Mouse (Mus musculus): ENCODE measurements at regions not wholly inside any gene's neighbourhood (a gene's known extent, or its start where the extent isn't known, plus 50 kb on each side); places are given as distances from the start of the nearest gene placed in this dataset.

DNA sequence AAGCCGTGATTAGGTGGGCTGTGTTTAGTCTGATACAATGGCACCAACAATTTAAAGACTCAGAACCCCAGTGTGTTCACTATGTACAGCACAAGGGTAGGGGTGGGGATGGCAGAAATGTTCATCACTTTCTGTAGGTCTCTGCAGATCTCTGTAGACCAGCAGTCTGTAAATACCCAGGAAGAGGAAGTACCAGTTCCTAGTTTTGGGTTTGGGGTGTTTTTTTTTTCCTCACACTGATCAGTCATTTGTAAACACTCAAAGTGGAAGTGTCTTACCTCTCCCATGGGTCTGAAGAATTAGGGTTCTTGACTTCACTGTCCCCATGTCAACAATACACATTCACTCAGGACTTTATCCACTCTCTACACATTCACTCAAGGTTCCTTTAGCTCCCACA lies 75.5 kb upstream of the Acsl1 start:
- no peak for TF ChIP-seq TCF12 (IDR thresholded peaks at IDR 0.05; ENCODE audit: low read depth, low read length)
- TF ChIP-seq ZMIZ1 (IDR thresholded peaks at IDR 0.05; ENCODE audit: low read depth, low read length): no peak
- TF ChIP-seq POLR2A (IDR thresholded peaks at IDR 0.05; ENCODE audit: control insufficient read depth in 1 of 2, insufficient read depth in 1 of 2, low read depth in 1 of 2, low read length in 2 of 2, poor library complexity in 1 of 2): no peak
- TF ChIP-seq EP300 (IDR thresholded peaks at IDR 0.05; ENCODE audit: low read depth in 1 of 2, low read length in 2 of 2): peak in 1 of 2 experiments; percentile 21; a peak in 1 of 4 replicates
- no peak for TF ChIP-seq MAFK (IDR thresholded peaks at IDR 0.05; ENCODE audit: borderline replicate concordance, low read depth, low read length)
- TF ChIP-seq CTCF (IDR thresholded peaks at IDR 0.05 in 2 of 3, conservative IDR thresholded peaks at IDR 0.05 in 1 of 3; ENCODE audit: control insufficient read depth in 1 of 3, insufficient read depth in 1 of 3, low read depth in 2 of 3, low read length in 3 of 3, poor library complexity in 1 of 3, severe bottlenecking in 1 of 3): no peak
- TF ChIP-seq UBTF (IDR thresholded peaks at IDR 0.05; ENCODE audit: borderline replicate concordance, insufficient read depth, low read depth, low read length): no peak
- TF ChIP-seq JUND (IDR thresholded peaks at IDR 0.05; ENCODE audit: low read depth, low read length): no peak
- no peak for TF ChIP-seq TAL1 (IDR thresholded peaks at IDR 0.05; ENCODE audit: low read length)
- no peak for TF ChIP-seq MAX (IDR thresholded peaks at IDR 0.05; ENCODE audit: low read length)

Measured in MEL (cell line).